Mouse (Mus musculus): Measurements from ENCODE around the gene Cdk9. TPM values are rescaled to one million over a fixed set of nuclear protein-coding genes. Genes with fewer than 3 reads are reported as not detected.

The Cdk9 gene
- polyA plus RNA-seq, 1 experiment, result 89.9 TPM

GRCm38 (mm10) chr2:32658873-32659272, 54.0 kb downstream of the Cdk9 start:
- no peaks in the 10 kb centered on the region for H3K4me1 ChIP-seq (ENCODE audit: control insufficient read depth, insufficient read depth, insufficient read length, low read length)
- no peaks in the 10 kb centered on the region for H3K27me3 ChIP-seq (ENCODE audit: control insufficient read depth, insufficient read depth, low read length)
- no peaks in the 10 kb centered on the region for H3K36me3 ChIP-seq (ENCODE audit: control insufficient read depth, insufficient read depth, low read length)
- TF ChIP-seq CTCF (IDR thresholded peaks at IDR 0.05; ENCODE audit: extremely low read depth, insufficient read length, insufficient replicate concordance, low read depth, low read length), result no peak
- no peak for TF ChIP-seq POLR2A (IDR thresholded peaks at IDR 0.05; ENCODE audit: low read depth, low read length)
- no peak overlapping the region for H3K27ac ChIP-seq (ENCODE audit: insufficient read depth, low read depth, low read length)
- no peak overlapping the region for H3K4me3 ChIP-seq (ENCODE audit: low read depth, low read length)
- WGBS, result 84% methylated on average over 2 of the region's 2 CpGs

GRCm38 (mm10) chr2:32655826-32656225, 57.0 kb downstream of the Cdk9 start:
- Histone ChIP-seq H3K27ac (ENCODE audit: insufficient read depth, low read depth, low read length) (peak overlapping the region; percentile 64), H3K36me3 (ENCODE audit: control insufficient read depth, insufficient read depth, low read length) (no peaks in the 10 kb centered on the region), H3K27me3 (ENCODE audit: control insufficient read depth, insufficient read depth, low read length) (no peaks in the 10 kb centered on the region), H3K4me3 (ENCODE audit: low read depth, low read length) (no peak overlapping the region), H3K4me1 (ENCODE audit: control insufficient read depth, insufficient read depth, insufficient read length, low read length) (no peaks in the 10 kb centered on the region)
- TF ChIP-seq POLR2A (IDR thresholded peaks at IDR 0.05; ENCODE audit: low read depth, low read length) (no peak), CTCF (IDR thresholded peaks at IDR 0.05; ENCODE audit: extremely low read depth, insufficient read length, insufficient replicate concordance, low read depth, low read length) (no peak)
- WGBS, result 66% methylated on average over 12 of the region's 12 CpGs

Other genes starting within 250 kb of the Cdk9 start
- gene Fam102a, start 177.7 kb downstream of the Cdk9 start, polyA plus RNA-seq (2012; rRNA removed), result 55.2 and 96.2 TPM in 2 replicates
- gene Dpm2, start 142.2 kb downstream of the Cdk9 start, polyA plus RNA-seq (2012; rRNA removed), result 49.3 and 87.5 TPM in 2 replicates
- 0.15 and 0.25 TPM in 2 replicates for gene Pip5kl1, start 138.3 kb downstream of the Cdk9 start, polyA plus RNA-seq (2012; rRNA removed)
- not detected in 2 replicates for gene 9430097D07Rik, start 137.4 kb downstream of the Cdk9 start, polyA plus RNA-seq (2012; rRNA removed)
- 9.1 and 9.6 TPM in 2 replicates for gene St6galnac4, start 126.0 kb downstream of the Cdk9 start, polyA plus RNA-seq (2012; rRNA removed)
- gene St6galnac6, start 113.4 kb downstream of the Cdk9 start, polyA plus RNA-seq (2012; rRNA removed), result 12.5 and 18.2 TPM in 2 replicates
- 3.4 and 3.7 TPM in 2 replicates for gene Ak1, start 91.3 kb downstream of the Cdk9 start, polyA plus RNA-seq (2012; rRNA removed)
- 36.8 and 54.4 TPM in 2 replicates for gene Eng, start 66.5 kb downstream of the Cdk9 start, polyA plus RNA-seq (2012; rRNA removed)
- 25.6 and 26.0 TPM in 2 replicates for gene Fpgs, start 8.9 kb downstream of the Cdk9 start, polyA plus RNA-seq (2012; rRNA removed)
- gene Sh2d3c, start 8.0 kb upstream of the Cdk9 start, polyA plus RNA-seq (2012; rRNA removed), result 10.9 and 25.3 TPM in 2 replicates
- gene 6330409D20Rik, start 27.9 kb upstream of the Cdk9 start, polyA plus RNA-seq (2012; rRNA removed), result not detected in 2 replicates
- gene Tor2a, start 44.2 kb upstream of the Cdk9 start, polyA plus RNA-seq (2012; rRNA removed), result 86.2 and 133 TPM in 2 replicates
- 1.0 and 2.3 TPM in 2 replicates for gene Ttc16, start 62.6 kb upstream of the Cdk9 start, polyA plus RNA-seq (2012; rRNA removed)
- gene Ptrh1, start 62.7 kb upstream of the Cdk9 start, polyA plus RNA-seq (2012; rRNA removed), result 28.4 and 65.8 TPM in 2 replicates
- 0.06 TPM in 1 of 2 replicates, not detected in the other for gene Cfap157, start 71.4 kb upstream of the Cdk9 start, polyA plus RNA-seq (2012; rRNA removed)
- 3.6 and 7.0 TPM in 2 replicates for gene Stxbp1, start 134.2 kb upstream of the Cdk9 start, polyA plus RNA-seq (2012; rRNA removed)
- gene Fam129b, start 163.0 kb upstream of the Cdk9 start, polyA plus RNA-seq (2012; rRNA removed), result 19.4 and 27.2 TPM in 2 replicates
- gene Rpl12, start 248.5 kb upstream of the Cdk9 start, polyA plus RNA-seq (2012; rRNA removed), result 80.3 and 161 TPM in 2 replicates
- gene Lrsam1, start 248.5 kb upstream of the Cdk9 start, polyA plus RNA-seq (2012; rRNA removed), result 6.4 and 12.0 TPM in 2 replicates

Measured in small intestine, adult 2 months (tissue).